Mouse (Mus musculus) urinary bladder, adult 18-20 months (tissue): ENCODE measurements around the gene Zfp385c.
A peak's percentile ranks its signal among the peaks of the same experiment; 100 is the strongest.
"Not testable (repeated sequence)": the region's sequence is repeated elsewhere in the genome, so short reads cannot be mapped to it uniquely, and the experiment has no call there.

Experiments
- DNase-seq, 2 experiments: peaks; one replicate each; pipeline ENCODE4 v3.0.0; 2022; ENCODE audit warnings: low spot score in 2 of 2, mixed read lengths in 2 of 2

Gene Zfp385c

GRCm38 (mm10) chr11:100626701-100627195, 65.5 kb downstream of the Zfp385c start:
- peak; percentile 53 to 70 for DNase-seq

GRCm38 (mm10) chr11:100625754-100626700, 66.2 kb downstream of the Zfp385c start:
- DNase-seq, result no peak

GRCm38 (mm10) chr11:100623867-100624266, 68.4 kb downstream of the Zfp385c start:
- no peak for DNase-seq

- peak; percentile 92 to 93 for DNase-seq
Observed at GRCm38 (mm10) chr11:100622714-100623113, 69.5 kb downstream of the Zfp385c start.

GRCm38 (mm10) chr11:100619982-100620381, 72.3 kb downstream of the Zfp385c start, which contains the start of gene Dnajc7:
Gene Dnajc7 (minus strand): TSS chr11:100620168.
- no peak for DNase-seq

- DNase-seq, result peak; percentile 91 to 92
Observed at GRCm38 (mm10) chr11:100619485-100619975, 72.7 kb downstream of the Zfp385c start.

GRCm38 (mm10) chr11:100618761-100619484, 73.3 kb downstream of the Zfp385c start, which contains the start of gene Nkiras2:
Gene Nkiras2 (plus strand): TSS chr11:100619244.
- peak in 1 of 2 experiments; percentile 28 for DNase-seq

- no peak for DNase-seq
Observed at GRCm38 (mm10) chr11:100617480-100617879, 74.8 kb downstream of the Zfp385c start.

- not testable (repeated sequence) for DNase-seq
Observed at GRCm38 (mm10) chr11:100616836-100617235, 75.4 kb downstream of the Zfp385c start.

- DNase-seq, result no peak
Observed at GRCm38 (mm10) chr11:100616332-100616731, 75.9 kb downstream of the Zfp385c start.

- DNase-seq, result no peak
Observed at GRCm38 (mm10) chr11:100613241-100613640, 79.0 kb downstream of the Zfp385c start.

- DNase-seq, result no peak
Observed at GRCm38 (mm10) chr11:100611627-100612026, 80.6 kb downstream of the Zfp385c start.

- DNase-seq, result no peak
Observed at GRCm38 (mm10) chr11:100609997-100610680, 82.1 kb downstream of the Zfp385c start.

- no peak for DNase-seq
Observed at GRCm38 (mm10) chr11:100609355-100609996, 82.8 kb downstream of the Zfp385c start.

- DNase-seq, result no peak
Observed at GRCm38 (mm10) chr11:100608796-100609195, 83.5 kb downstream of the Zfp385c start.

GRCm38 (mm10) chr11:100607121-100607520, 85.1 kb downstream of the Zfp385c start:
- no peak for DNase-seq

- no peak for DNase-seq
Observed at GRCm38 (mm10) chr11:100605451-100605850, 86.8 kb downstream of the Zfp385c start.

GRCm38 (mm10) chr11:100604321-100605005, 87.8 kb downstream of the Zfp385c start:
- no peak for DNase-seq

GRCm38 (mm10) chr11:100603813-100604212, 88.4 kb downstream of the Zfp385c start:
- DNase-seq, result no peak

- no peak for DNase-seq
Observed at GRCm38 (mm10) chr11:100603155-100603554, 89.1 kb downstream of the Zfp385c start.
